Mouse (Mus musculus) cortical plate, adult 2 months (tissue): Measurements from ENCODE around the gene Gzmk.

Experiments
- CTCF ChIP-seq: fragments of 200-500 bp; IDR thresholded peaks from 2 replicates; pipeline ENCODE4 v1.5.1; 2011; ENCODE audit warnings: mild to moderate bottlenecking, control low read depth, low read length; ENCODE audit not compliant: insufficient read depth; ENCODE audit errors: extremely low read depth
- POLR2A ChIP-seq: fragments of 200-500 bp; IDR thresholded peaks from 2 replicates; pipeline ENCODE4 v1.6.1; 2011; ENCODE audit warnings: mild to moderate bottlenecking, low read length, control low read depth; ENCODE audit not compliant: insufficient read depth; ENCODE audit errors: extremely low read depth

- TF ChIP-seq POLR2A (no peak), CTCF (no peak)
Measured at GRCm38 (mm10) chr13:113183310-113183709, 42.4 kb downstream of the Gzmk start.
